Mouse (Mus musculus): ENCODE measurements around the gene Atxn2. TPM values are rescaled to one million over a fixed set of nuclear protein-coding genes. Genes with fewer than 3 reads are reported as not detected.

The Atxn2 gene
- polyA plus RNA-seq, 1 experiment from 2014 or later: 68.6 TPM

- 76% methylated on average over 10 of the region's 10 CpGs for WGBS
- Histone ChIP-seq H3K9me3 (ENCODE audit: control insufficient read depth, low read length) (no peaks in the 10 kb centered on the region), H3K36me3 (ENCODE audit: control insufficient read depth, insufficient read depth, low read length) (peaks cover 87% of the 10 kb centered on the region), H3K4me3 (ENCODE audit: low read depth, low read length) (no peak overlapping the region), H3K4me2 (ENCODE audit: low read depth, low read length) (no peak overlapping the region), H3K4me1 (ENCODE audit: control insufficient read depth, insufficient read depth, low read length) (no peaks in the 10 kb centered on the region), H3K27me3 (replicated peaks; ENCODE audit: control insufficient read depth, insufficient read depth, low read length) (no peaks in the 10 kb centered on the region), H3K9ac (ENCODE audit: low read depth, low read length) (no peak overlapping the region), H3K27ac (replicated peaks; ENCODE audit: low read depth, low read length) (no peak overlapping the region; the same call in 1 of the 2 replicates)
- DNase-seq (ENCODE audit: low spot score) (peak; percentile 76), ATAC-seq (ENCODE audit: low read depth) (peak; percentile 50)
These were observed 72.8 kb downstream of the Atxn2 start for GRCm38 (mm10) chr5:121783862-121784500.

DNA sequence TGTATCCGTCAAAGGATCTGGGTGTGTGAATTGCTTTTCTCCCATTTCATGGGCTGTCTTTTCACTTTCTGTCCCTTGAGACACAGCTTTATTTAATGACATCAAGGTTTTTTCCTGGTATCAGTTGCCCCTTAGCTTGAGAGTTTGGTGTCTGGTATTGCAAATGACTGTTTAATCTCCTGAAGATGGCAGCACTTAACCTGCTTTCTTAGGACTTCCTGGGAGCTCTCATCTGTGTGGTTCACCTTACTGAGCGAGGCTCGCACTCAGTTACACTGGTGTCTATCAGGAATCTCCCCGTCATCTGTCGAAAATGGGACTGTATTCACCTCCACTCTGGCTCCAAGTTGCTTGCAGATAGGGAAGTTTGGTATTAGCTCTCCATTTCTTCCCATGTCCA, 79.9 kb downstream of the Atxn2 start:
- Histone ChIP-seq H3K9me3 (ENCODE audit: control insufficient read depth, low read length) (no peaks in the 10 kb centered on the region), H3K27ac (replicated peaks; ENCODE audit: low read depth, low read length) (no peak overlapping the region), H3K9ac (ENCODE audit: low read depth, low read length) (no peak overlapping the region), H3K4me2 (ENCODE audit: low read depth, low read length) (no peak overlapping the region), H3K4me3 (ENCODE audit: low read depth, low read length) (no peak overlapping the region), H3K4me1 (ENCODE audit: control insufficient read depth, insufficient read depth, low read length) (no peaks in the 10 kb centered on the region), H3K27me3 (replicated peaks; ENCODE audit: control insufficient read depth, insufficient read depth, low read length) (no peaks in the 10 kb centered on the region), H3K36me3 (ENCODE audit: control insufficient read depth, insufficient read depth, low read length) (peaks cover 64% of the 10 kb centered on the region)
- 87% methylated on average over 5 of the region's 5 CpGs for WGBS
- no peak for DNase-seq (ENCODE audit: low spot score)
- ATAC-seq (ENCODE audit: low read depth): no peak

DNA sequence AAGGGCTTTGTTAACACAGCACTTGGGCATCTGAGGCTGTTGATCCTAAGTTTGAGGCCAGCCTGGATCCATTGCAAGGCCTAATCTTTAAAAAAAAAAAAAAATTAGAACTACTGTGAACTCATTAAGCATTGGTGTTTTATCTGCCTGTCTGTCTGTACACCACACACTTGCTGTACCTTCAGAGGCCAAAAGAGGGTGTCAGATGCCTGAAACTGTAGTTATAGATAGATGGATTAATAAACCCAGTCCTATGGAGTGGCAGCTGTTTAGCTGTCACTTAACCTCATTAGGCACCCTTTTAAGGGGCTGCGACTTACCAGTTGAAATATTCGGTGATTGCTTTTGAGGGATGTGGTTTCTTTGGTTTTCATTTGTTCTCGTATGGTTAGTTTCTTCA, 84.7 kb downstream of the Atxn2 start:
- Histone ChIP-seq H3K9ac (ENCODE audit: low read depth, low read length) (no peak overlapping the region), H3K27ac (replicated peaks; ENCODE audit: low read depth, low read length) (no peak overlapping the region), H3K36me3 (ENCODE audit: control insufficient read depth, insufficient read depth, low read length) (peaks cover 68% of the 10 kb centered on the region), H3K4me1 (ENCODE audit: control insufficient read depth, insufficient read depth, low read length) (no peaks in the 10 kb centered on the region), H3K4me3 (ENCODE audit: low read depth, low read length) (no peak overlapping the region), H3K4me2 (ENCODE audit: low read depth, low read length) (no peak overlapping the region), H3K9me3 (ENCODE audit: control insufficient read depth, low read length) (no peaks in the 10 kb centered on the region), H3K27me3 (replicated peaks; ENCODE audit: control insufficient read depth, insufficient read depth, low read length) (no peaks in the 10 kb centered on the region)
- WGBS: 88% methylated on average over 3 of the region's 3 CpGs
- no peak for DNase-seq (ENCODE audit: low spot score)
- ATAC-seq (ENCODE audit: low read depth): no peak

GRCm38 (mm10) chr5:121798447-121798846, 87.3 kb downstream of the Atxn2 start:
- H3K9me3 ChIP-seq (ENCODE audit: control insufficient read depth, low read length): no peaks in the 10 kb centered on the region
- H3K4me2 ChIP-seq (ENCODE audit: low read depth, low read length): no peak overlapping the region
- peaks cover 78% of the 10 kb centered on the region for H3K36me3 ChIP-seq (ENCODE audit: control insufficient read depth, insufficient read depth, low read length)
- DNase-seq (ENCODE audit: low spot score) (no peak), ATAC-seq (ENCODE audit: low read depth) (no peak)
- 90% methylated on average over 2 of the region's 2 CpGs for WGBS
- no peaks in the 10 kb centered on the region for H3K27me3 ChIP-seq (replicated peaks; ENCODE audit: control insufficient read depth, insufficient read depth, low read length)
- H3K27ac ChIP-seq (replicated peaks; ENCODE audit: low read depth, low read length): no peak overlapping the region
- no peak overlapping the region for H3K4me3 ChIP-seq (ENCODE audit: low read depth, low read length)
- no peaks in the 10 kb centered on the region for H3K4me1 ChIP-seq (ENCODE audit: control insufficient read depth, insufficient read depth, low read length)
- H3K9ac ChIP-seq (ENCODE audit: low read depth, low read length): no peak overlapping the region

GRCm38 (mm10) chr5:121807186-121807585, 96.0 kb downstream of the Atxn2 start:
- ATAC-seq (ENCODE audit: low read depth): 0 out of 2 replicates have a peak, but pooled peaks have one; percentile 5

GRCm38 (mm10) chr5:121808202-121808601, 97.1 kb downstream of the Atxn2 start:
- Histone ChIP-seq H3K9me3 (ENCODE audit: control insufficient read depth, low read length) (no peaks in the 10 kb centered on the region), H3K4me2 (ENCODE audit: low read depth, low read length) (no peak overlapping the region), H3K27me3 (replicated peaks; ENCODE audit: control insufficient read depth, insufficient read depth, low read length) (no peaks in the 10 kb centered on the region), H3K9ac (ENCODE audit: low read depth, low read length) (no peak overlapping the region), H3K36me3 (ENCODE audit: control insufficient read depth, insufficient read depth, low read length) (peaks cover 79% of the 10 kb centered on the region), H3K4me3 (ENCODE audit: low read depth, low read length) (no peak overlapping the region), H3K4me1 (ENCODE audit: control insufficient read depth, insufficient read depth, low read length) (no peaks in the 10 kb centered on the region), H3K27ac (replicated peaks; ENCODE audit: low read depth, low read length) (no peak overlapping the region)
- ATAC-seq (ENCODE audit: low read depth) (no peak), DNase-seq (ENCODE audit: low spot score) (no peak)
- WGBS: 85% methylated on average over 2 of the region's 2 CpGs

More at GRCm38 (mm10) chr5:121807186-121807585, 96.0 kb downstream of the Atxn2 start:
- DNase-seq (ENCODE audit: low spot score): peak; percentile 60
- 78% methylated on average over 3 of the region's 3 CpGs for WGBS
- H3K36me3 ChIP-seq (ENCODE audit: control insufficient read depth, insufficient read depth, low read length): peaks cover 79% of the 10 kb centered on the region
- H3K27me3 ChIP-seq (replicated peaks; ENCODE audit: control insufficient read depth, insufficient read depth, low read length): no peaks in the 10 kb centered on the region
- no peaks in the 10 kb centered on the region for H3K4me1 ChIP-seq (ENCODE audit: control insufficient read depth, insufficient read depth, low read length)
- H3K27ac ChIP-seq (replicated peaks; ENCODE audit: low read depth, low read length): peak overlapping the region; percentile 56
- no peaks in the 10 kb centered on the region for H3K9me3 ChIP-seq (ENCODE audit: control insufficient read depth, low read length)
- no peak overlapping the region for H3K9ac ChIP-seq (ENCODE audit: low read depth, low read length)
- no peak overlapping the region for H3K4me3 ChIP-seq (ENCODE audit: low read depth, low read length)
- H3K4me2 ChIP-seq (ENCODE audit: low read depth, low read length): no peak overlapping the region

DNA sequence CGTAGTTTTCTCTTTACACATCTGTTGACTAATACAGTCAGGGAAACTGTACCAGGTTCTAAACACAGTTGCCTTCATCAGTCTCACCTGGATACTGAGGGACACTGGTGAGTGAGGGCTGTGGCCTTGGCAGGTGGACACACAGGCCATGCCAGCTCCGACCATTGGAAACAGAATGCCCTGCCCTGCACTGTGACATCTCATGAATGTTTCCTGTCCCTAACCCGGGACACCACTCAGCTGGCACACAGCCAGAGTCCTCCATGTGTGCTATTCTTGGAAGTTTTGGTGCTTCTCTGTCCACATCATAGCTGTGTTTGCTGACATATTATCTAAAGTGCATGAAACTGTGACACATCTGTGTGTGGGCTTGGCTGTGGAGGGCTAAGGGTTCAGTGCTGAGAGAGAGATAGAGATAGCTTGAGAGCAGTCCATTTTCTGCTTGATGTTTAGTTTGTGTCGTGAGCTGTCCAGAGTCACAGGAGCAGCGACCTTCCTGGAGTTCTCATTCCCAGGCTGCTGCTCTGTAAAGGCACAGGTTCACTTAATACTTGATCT, 98.6 kb downstream of the Atxn2 start:
- Histone ChIP-seq H3K27me3 (replicated peaks; ENCODE audit: control insufficient read depth, insufficient read depth, low read length) (no peaks in the 10 kb centered on the region), H3K4me1 (ENCODE audit: control insufficient read depth, insufficient read depth, low read length) (no peaks in the 10 kb centered on the region), H3K4me3 (ENCODE audit: low read depth, low read length) (no peak overlapping the region), H3K4me2 (ENCODE audit: low read depth, low read length) (no peak overlapping the region), H3K9me3 (ENCODE audit: control insufficient read depth, low read length) (no peaks in the 10 kb centered on the region), H3K36me3 (ENCODE audit: control insufficient read depth, insufficient read depth, low read length) (peaks cover 77% of the 10 kb centered on the region), H3K27ac (replicated peaks; ENCODE audit: low read depth, low read length) (no peak overlapping the region), H3K9ac (ENCODE audit: low read depth, low read length) (no peak overlapping the region)
- WGBS: 76% methylated on average over 5 of the region's 5 CpGs
- no peak for ATAC-seq (ENCODE audit: low read depth)
- DNase-seq (ENCODE audit: low spot score): no peak

GRCm38 (mm10) chr5:121810331-121811151, 99.4 kb downstream of the Atxn2 start:
- no peaks in the 10 kb centered on the region for H3K9me3 ChIP-seq (ENCODE audit: control insufficient read depth, low read length)
- 86% methylated on average over 17 of the region's 17 CpGs for WGBS
- H3K4me1 ChIP-seq (ENCODE audit: control insufficient read depth, insufficient read depth, low read length): no peaks in the 10 kb centered on the region
- H3K4me3 ChIP-seq (ENCODE audit: low read depth, low read length): no peak overlapping the region
- peaks cover 78% of the 10 kb centered on the region for H3K36me3 ChIP-seq (ENCODE audit: control insufficient read depth, insufficient read depth, low read length)
- ATAC-seq (ENCODE audit: low read depth): no peak
- H3K9ac ChIP-seq (ENCODE audit: low read depth, low read length): no peak overlapping the region
- no peak overlapping the region for H3K27ac ChIP-seq (replicated peaks; ENCODE audit: low read depth, low read length)
- no peak for DNase-seq (ENCODE audit: low spot score)
- no peak overlapping the region for H3K4me2 ChIP-seq (ENCODE audit: low read depth, low read length)
- H3K27me3 ChIP-seq (replicated peaks; ENCODE audit: control insufficient read depth, insufficient read depth, low read length): no peaks in the 10 kb centered on the region

All from embryonic facial prominence, embryonic 14.5 days (tissue).